Mouse (Mus musculus): ENCODE results near the gene Gm10271. TPM values are rescaled to one million over a fixed set of nuclear protein-coding genes. Genes with fewer than 3 reads are reported as not detected.

The Gm10271 gene
- polyA plus RNA-seq, 1 experiment from 2014 or later = not detected

DNA sequence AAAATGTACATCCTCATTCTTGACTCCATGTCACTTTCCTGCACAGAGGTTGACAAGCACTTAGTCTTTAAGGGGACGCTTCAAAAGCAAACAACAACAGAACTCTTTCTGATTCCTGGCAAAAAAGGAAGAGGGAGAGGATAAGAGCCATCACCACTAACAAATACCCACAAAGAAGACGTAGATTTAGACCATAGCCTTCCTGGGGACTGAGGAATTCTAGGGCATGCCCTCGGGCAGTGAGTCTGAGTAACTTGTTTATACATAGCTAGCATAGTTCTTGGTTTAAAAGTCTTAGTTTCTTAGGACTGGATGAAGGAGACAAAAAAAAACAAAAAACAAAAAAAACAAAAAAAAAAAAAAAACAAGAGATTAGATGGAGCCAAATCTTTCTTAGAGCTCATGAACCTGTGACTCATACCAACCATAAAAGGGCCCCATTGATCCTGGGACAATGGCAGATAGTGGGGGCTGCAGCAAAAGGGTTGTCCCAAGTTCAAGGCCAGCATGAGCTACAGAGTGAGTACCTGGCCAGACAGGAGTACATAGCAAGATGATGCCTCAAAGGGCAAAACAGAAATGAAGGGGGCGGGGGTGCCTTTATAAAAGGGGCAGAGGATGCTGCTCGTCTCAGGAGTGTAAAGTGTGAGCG is 23.3 kb upstream of the Gm10271 start:
- no peak overlapping the region for H3K4me3 ChIP-seq
- H3K4me1 ChIP-seq (replicated peaks) = peaks cover 11% of the 10 kb centered on the region
- 67% methylated on average over 6 of the region's 6 CpGs for WGBS
- no peak for DNase-seq (ENCODE audit: low spot score)
- no peaks in the 10 kb centered on the region for H3K9me3 ChIP-seq
- H3K27ac ChIP-seq = 0 out of 2 replicates have a peak overlapping the region, but pooled peaks have one; percentile 17
- H3K36me3 ChIP-seq = no peaks in the 10 kb centered on the region
- H3K27me3 ChIP-seq (ENCODE audit: insufficient read depth, poor library complexity, severe bottlenecking) = no peaks in the 10 kb centered on the region

DNA sequence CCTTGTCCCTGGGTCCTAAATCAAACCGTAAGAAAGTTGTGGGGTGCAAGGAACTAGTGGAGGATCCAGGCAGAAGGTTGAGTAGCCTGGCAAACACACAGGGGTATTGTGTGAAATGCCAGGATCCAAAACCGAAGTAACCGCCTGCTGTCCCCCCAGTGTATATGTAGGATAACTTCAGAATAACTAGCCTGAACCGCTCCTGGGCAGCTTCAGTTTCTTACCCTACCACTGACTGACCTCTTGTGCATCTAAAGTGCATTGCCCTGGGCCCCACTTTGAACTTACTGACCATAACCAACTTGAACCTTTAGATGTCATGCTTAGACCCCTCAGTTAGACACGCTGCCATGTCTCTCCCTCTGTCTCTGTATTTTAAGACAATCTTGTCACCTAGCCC is 22.8 kb upstream of the Gm10271 start:
- no peak overlapping the region for H3K4me3 ChIP-seq
- no peaks in the 10 kb centered on the region for H3K9me3 ChIP-seq
- WGBS = 77% methylated on average over 5 of the region's 5 CpGs
- H3K36me3 ChIP-seq = no peaks in the 10 kb centered on the region
- no peaks in the 10 kb centered on the region for H3K27me3 ChIP-seq (ENCODE audit: insufficient read depth, poor library complexity, severe bottlenecking)
- peaks cover 11% of the 10 kb centered on the region for H3K4me1 ChIP-seq (replicated peaks)
- DNase-seq (ENCODE audit: low spot score) = no peak
- H3K27ac ChIP-seq = no peak overlapping the region

DNA sequence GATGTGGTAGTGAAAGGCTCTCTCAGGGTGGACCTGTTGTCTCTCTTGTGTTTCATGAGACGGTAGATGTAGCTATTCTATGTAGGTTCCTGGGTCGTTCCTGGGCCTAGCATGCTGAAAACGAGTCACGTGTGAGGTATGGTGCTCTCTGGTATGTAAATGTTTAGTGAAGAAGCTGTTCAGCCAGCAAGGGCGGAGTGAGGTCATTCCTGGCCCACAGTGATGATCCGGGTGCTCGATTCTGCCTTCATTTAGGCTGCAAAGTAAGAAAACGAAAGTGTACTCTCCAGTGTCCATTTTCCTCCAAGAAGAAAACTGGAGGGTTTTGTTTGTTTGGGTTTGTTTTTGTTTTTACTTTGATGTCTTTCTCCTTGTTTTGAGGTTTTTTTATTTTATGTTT is 21.6 kb upstream of the Gm10271 start:
- DNase-seq (ENCODE audit: low spot score) = no peak
- Histone ChIP-seq H3K4me3 (no peak overlapping the region), H3K27me3 (ENCODE audit: insufficient read depth, poor library complexity, severe bottlenecking) (no peaks in the 10 kb centered on the region), H3K9me3 (no peaks in the 10 kb centered on the region), H3K36me3 (no peaks in the 10 kb centered on the region), H3K27ac (no peak overlapping the region), H3K4me1 (replicated peaks) (peaks cover 11% of the 10 kb centered on the region)
- 93% methylated on average over 8 of the region's 8 CpGs for WGBS

DNA sequence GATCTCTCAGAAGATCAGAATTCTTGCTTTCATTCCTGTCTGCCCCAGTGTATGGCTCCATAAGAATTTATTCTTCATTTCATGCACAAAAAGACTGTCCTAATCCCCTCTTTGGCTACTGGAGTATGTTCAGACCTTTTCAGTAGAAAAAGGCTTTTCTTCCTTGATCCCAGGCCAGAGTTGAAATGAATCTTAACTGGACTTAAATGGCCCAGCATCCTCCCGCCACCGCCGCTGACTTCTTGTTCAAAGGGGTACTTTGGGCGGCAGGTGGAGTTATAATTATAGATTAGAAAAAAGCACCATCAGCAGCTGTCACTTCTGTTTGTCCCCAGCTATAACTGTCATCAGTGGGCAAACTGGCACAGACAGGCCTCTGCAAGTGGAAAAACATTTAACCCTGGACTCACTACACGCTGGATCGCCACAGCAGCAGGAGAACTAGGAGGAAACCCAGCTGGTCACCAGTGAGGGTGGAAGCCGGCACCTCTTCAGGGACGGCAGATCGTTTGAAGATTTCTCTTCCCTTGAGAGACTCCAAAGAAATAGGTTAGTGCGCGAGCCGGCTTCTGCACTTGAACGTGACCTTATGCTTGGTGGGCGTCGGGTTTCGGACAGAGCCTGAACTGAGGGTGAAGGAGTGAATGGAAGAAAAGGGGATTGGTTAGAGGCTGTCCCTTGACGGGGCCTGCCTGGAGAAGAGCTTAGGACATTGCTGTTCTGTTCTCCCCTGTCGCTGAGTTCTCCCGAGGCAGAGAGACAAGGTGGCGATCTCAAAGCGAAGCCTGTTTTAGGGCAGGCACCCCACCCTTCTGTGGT is 14.1 kb upstream of the Gm10271 start, which contains the start of gene Best3:
Gene Best3 (plus strand): TSS at position 51 of the 819 bp plus-strand sequence.
- Histone ChIP-seq H3K27me3 (ENCODE audit: insufficient read depth, poor library complexity, severe bottlenecking) (no peaks in the 10 kb centered on the region), H3K27ac (no peak within 1 kb of the TSS), H3K9me3 (no peaks in the 10 kb centered on the region), H3K4me1 (replicated peaks) (peaks cover 18% of the 10 kb centered on the region), H3K4me3 (no peak within 1 kb of the TSS), H3K36me3 (no peaks in the 10 kb centered on the region)
- 55% methylated on average over 21 of the region's 21 CpGs for WGBS
- no peak for DNase-seq (ENCODE audit: low spot score)

DNA sequence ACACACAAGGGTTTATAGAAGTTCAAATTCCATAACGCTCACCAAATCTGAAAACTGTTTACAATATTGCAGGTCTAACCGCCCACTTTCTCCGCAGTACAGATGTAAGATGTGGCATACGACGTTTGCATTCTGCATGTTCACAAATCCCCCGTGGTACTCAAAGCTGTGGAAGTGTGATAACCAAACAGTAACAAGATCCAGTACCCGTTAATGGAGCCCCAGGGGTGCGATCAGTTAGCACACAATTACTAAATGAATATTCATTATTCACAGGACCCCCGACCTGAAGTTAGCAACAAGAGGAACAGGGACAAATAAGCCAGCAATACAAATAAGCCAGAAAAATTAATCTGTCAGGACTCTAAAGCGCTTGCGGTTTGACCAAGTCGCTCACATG is 12.4 kb upstream of the Gm10271 start:
- no peak overlapping the region for H3K4me3 ChIP-seq
- no peak overlapping the region for H3K27ac ChIP-seq
- DNase-seq (ENCODE audit: low spot score) = no peak
- H3K36me3 ChIP-seq = no peaks in the 10 kb centered on the region
- 77% methylated on average over 12 of the region's 12 CpGs for WGBS
- H3K27me3 ChIP-seq (ENCODE audit: insufficient read depth, poor library complexity, severe bottlenecking) = no peaks in the 10 kb centered on the region
- H3K9me3 ChIP-seq = no peaks in the 10 kb centered on the region
- H3K4me1 ChIP-seq (replicated peaks) = peaks cover 18% of the 10 kb centered on the region

DNA sequence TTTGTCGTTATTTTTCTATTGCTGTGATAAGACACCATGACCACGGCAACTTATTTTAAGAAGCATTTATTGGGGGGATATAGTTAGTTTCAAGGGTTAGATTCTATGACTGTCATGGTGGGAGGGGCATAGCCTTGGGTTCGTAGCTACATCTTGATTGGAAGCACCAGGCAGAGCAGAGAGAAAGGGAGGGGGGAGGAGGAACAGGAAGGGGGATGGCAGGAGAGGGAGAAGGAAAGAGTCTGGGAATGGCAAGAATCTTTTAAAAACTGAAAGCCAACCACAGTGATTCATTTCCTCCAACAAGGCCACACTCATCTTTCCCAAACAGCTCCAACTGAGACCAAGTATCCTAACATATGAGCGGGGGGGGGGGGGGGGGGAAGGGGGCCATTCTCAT is 10.1 kb upstream of the Gm10271 start:
- no peak for DNase-seq (ENCODE audit: low spot score)
- no peak overlapping the region for H3K27ac ChIP-seq
- 75% methylated on average over 4 of the region's 4 CpGs for WGBS
- H3K9me3 ChIP-seq = no peaks in the 10 kb centered on the region
- no peaks in the 10 kb centered on the region for H3K36me3 ChIP-seq
- no peak overlapping the region for H3K4me3 ChIP-seq
- H3K27me3 ChIP-seq (ENCODE audit: insufficient read depth, poor library complexity, severe bottlenecking) = no peaks in the 10 kb centered on the region
- H3K4me1 ChIP-seq (replicated peaks) = peaks cover 14% of the 10 kb centered on the region

DNA sequence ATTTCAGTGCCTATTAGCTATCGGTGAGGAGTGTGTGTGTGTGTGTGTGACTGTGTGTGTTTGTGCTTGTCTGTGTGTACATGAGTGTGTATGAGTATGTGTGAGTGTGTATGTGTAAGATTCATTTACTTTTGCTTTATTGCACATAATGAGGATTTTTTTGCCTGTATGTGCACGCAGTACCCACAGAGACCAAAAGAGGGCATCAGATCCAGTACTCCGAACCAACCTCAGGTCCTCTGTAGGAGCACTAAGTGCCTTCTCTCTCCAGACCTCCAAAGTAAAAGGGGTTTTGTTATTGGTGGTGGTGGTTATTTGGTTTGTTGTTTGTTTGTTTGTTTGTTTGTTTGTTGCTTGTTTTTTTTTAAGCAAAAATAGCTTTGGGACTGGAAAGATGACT is 8.5 kb upstream of the Gm10271 start:
- no peaks in the 10 kb centered on the region for H3K36me3 ChIP-seq
- no peak overlapping the region for H3K27ac ChIP-seq
- H3K4me3 ChIP-seq = no peak overlapping the region
- H3K9me3 ChIP-seq = no peaks in the 10 kb centered on the region
- no peak for DNase-seq (ENCODE audit: low spot score)
- no peaks in the 10 kb centered on the region for H3K4me1 ChIP-seq (replicated peaks)
- no peaks in the 10 kb centered on the region for H3K27me3 ChIP-seq (ENCODE audit: insufficient read depth, poor library complexity, severe bottlenecking)
- 81% methylated on average over 3 of the region's 3 CpGs for WGBS

DNA sequence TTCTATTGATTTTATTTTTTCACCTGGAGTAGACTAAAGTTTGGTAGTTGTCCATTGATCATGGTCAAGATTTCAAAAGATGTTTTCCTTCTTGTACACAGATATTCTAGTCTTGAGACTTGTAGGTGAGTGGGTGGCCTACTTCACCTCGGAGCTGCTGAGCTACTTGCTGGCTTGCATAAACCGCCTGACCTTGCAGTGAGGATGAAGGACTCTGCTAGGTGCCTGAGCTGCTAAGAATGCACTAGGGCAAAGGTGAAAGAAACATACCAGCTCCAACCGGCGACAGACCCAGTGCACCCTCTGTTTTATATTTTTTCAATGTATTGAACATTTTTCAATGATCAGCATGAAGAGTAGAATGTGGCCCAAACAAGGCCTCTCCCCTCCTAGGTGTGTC is 7.9 kb upstream of the Gm10271 start:
- Histone ChIP-seq H3K36me3 (no peaks in the 10 kb centered on the region), H3K9me3 (no peaks in the 10 kb centered on the region), H3K27ac (no peak overlapping the region), H3K4me3 (no peak overlapping the region), H3K27me3 (ENCODE audit: insufficient read depth, poor library complexity, severe bottlenecking) (no peaks in the 10 kb centered on the region), H3K4me1 (replicated peaks) (no peaks in the 10 kb centered on the region)
- WGBS = 79% methylated on average over 4 of the region's 4 CpGs
- DNase-seq (ENCODE audit: low spot score) = no peak

DNA sequence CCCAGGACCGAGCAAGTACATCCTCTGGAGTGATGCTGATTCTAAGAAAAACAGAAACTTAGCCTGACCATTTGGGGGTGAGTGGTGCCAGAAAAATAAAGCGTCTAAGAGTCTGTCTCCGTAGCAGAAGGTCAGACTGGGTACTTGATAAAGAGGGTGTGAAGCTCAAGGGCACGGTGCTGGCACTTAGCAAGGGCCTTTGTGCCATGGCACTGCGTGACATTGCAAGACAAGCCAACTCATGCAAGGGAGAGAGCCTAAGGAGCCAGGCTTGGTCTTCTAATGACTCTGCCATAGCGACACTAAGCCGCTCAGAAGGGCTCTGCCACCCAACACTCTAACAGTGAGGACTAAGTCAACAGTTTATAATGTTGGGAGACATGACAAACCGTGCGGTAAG is 6.4 kb upstream of the Gm10271 start:
- H3K36me3 ChIP-seq = no peaks in the 10 kb centered on the region
- H3K4me1 ChIP-seq (replicated peaks) = no peaks in the 10 kb centered on the region
- no peak for DNase-seq (ENCODE audit: low spot score)
- H3K9me3 ChIP-seq = no peaks in the 10 kb centered on the region
- no peaks in the 10 kb centered on the region for H3K27me3 ChIP-seq (ENCODE audit: insufficient read depth, poor library complexity, severe bottlenecking)
- WGBS = 93% methylated on average over 9 of the region's 9 CpGs
- H3K4me3 ChIP-seq = no peak overlapping the region
- no peak overlapping the region for H3K27ac ChIP-seq

DNA sequence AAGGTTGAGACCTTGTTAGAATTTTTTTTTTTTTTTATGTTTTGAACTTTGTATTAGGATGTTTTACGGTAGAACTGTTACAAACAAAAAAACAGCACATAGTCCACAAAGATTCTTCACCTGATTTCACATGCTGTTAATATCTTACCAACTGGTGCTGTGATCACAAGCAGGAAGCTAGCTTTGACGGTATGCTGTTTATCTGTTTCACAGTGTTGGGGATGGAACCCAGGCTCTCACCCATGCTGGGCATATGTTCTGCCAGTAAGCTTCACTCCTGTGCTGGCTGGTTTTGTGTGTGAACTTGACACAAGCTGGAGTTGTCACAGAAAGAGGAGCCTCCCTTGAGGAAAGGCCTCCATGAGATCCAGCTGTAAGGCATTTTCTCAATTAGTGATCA is 5.4 kb upstream of the Gm10271 start:
- no peak for DNase-seq (ENCODE audit: low spot score)
- no peak overlapping the region for H3K4me3 ChIP-seq
- H3K27me3 ChIP-seq (ENCODE audit: insufficient read depth, poor library complexity, severe bottlenecking) = no peaks in the 10 kb centered on the region
- no peaks in the 10 kb centered on the region for H3K4me1 ChIP-seq (replicated peaks)
- H3K9me3 ChIP-seq = no peaks in the 10 kb centered on the region
- no peak overlapping the region for H3K27ac ChIP-seq
- no peaks in the 10 kb centered on the region for H3K36me3 ChIP-seq
- WGBS = 80% methylated on average over 2 of the region's 2 CpGs

DNA sequence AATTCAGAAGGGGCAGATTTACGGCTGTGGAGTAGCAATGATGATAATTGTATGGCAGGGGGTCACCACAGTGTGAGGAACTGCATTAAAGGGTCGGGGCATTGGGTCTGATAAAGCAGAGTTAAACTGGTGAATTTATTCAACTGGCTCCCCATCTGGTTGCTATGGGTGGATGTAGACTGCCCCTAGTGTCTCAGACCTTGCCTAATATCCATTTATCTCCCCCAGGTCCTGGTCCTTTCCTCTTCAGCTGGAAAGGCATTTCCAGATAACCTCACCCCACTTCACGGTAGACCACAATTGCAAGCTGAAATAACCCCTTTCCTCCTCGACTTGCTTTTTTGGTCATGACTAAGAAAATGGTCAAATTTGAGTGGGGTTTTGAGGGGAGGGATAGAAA is 5.0 kb upstream of the Gm10271 start:
- DNase-seq (ENCODE audit: low spot score) = no peak
- WGBS = 68% methylated on average over 4 of the region's 4 CpGs
- no peaks in the 10 kb centered on the region for H3K4me1 ChIP-seq (replicated peaks)
- H3K27me3 ChIP-seq (ENCODE audit: insufficient read depth, poor library complexity, severe bottlenecking) = no peaks in the 10 kb centered on the region
- H3K9me3 ChIP-seq = no peaks in the 10 kb centered on the region
- H3K4me3 ChIP-seq = no peak overlapping the region
- H3K27ac ChIP-seq = no peak overlapping the region
- no peaks in the 10 kb centered on the region for H3K36me3 ChIP-seq

DNA sequence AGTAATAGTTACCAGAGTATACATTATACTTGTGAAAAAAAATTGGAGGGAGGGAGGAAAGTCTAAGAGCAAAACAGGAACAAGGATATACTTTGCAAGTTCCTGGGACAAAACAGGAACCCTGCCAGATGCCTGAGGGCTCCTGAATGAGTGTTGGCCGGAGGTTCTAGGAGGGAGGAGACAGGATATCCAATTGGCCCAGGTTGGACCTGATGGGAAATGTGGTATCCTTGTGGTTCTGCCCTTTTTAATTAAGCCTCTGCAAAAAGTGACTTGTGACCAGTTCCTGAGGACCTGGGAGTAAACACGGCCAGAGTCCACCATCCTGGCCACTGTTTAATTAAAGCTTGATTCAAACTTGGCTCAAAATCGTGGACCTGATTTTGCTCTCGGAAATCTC is 3.7 kb downstream of the Gm10271 start:
- H3K4me3 ChIP-seq = no peak overlapping the region
- 91% methylated on average over 4 of the region's 4 CpGs for WGBS
- no peaks in the 10 kb centered on the region for H3K9me3 ChIP-seq
- no peak for DNase-seq (ENCODE audit: low spot score)
- no peak overlapping the region for H3K27ac ChIP-seq
- H3K36me3 ChIP-seq = no peaks in the 10 kb centered on the region
- H3K27me3 ChIP-seq (ENCODE audit: insufficient read depth, poor library complexity, severe bottlenecking) = no peaks in the 10 kb centered on the region
- H3K4me1 ChIP-seq (replicated peaks) = no peaks in the 10 kb centered on the region

DNA sequence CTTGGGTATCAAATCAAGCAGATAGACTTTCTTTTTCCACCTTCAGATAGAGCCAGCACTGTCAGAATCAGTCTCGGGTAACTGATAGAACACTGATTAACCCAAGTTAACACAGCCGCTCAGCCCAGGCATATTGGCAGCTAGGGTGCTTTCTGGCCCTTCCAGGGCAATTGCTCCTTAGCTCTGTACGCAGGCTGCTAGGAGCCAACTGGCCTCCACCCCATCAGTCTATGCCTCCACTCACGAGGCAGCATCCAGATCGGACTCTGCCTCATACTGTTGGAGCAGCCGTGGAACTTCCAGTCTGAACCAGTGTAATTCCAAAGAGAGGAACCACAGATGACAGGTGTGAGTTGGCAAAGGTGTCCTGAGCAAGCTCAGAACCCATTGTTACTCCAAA is 6.3 kb downstream of the Gm10271 start:
- Histone ChIP-seq H3K27ac (no peak overlapping the region), H3K4me1 (replicated peaks) (no peaks in the 10 kb centered on the region), H3K4me3 (no peak overlapping the region), H3K27me3 (ENCODE audit: insufficient read depth, poor library complexity, severe bottlenecking) (no peaks in the 10 kb centered on the region), H3K9me3 (no peaks in the 10 kb centered on the region), H3K36me3 (no peaks in the 10 kb centered on the region)
- 82% methylated on average over 6 of the region's 6 CpGs for WGBS
- no peak for DNase-seq (ENCODE audit: low spot score)

Data from hindbrain, embryonic 10.5 days (tissue).